Mouse (Mus musculus) ES-Bruce4 (cell line): ENCODE results near the gene Sfn. TPM values are rescaled to one million over a fixed set of nuclear protein-coding genes. Genes with fewer than 3 reads are reported as not detected.

Experiments
- H3K27ac ChIP-seq: 2 replicates; pipeline ENCODE4 v1.5.1; 2012; ENCODE audit warnings: low read length, inconsistent platforms; ENCODE audit not compliant: insufficient read depth
- H3K27me3 ChIP-seq: 2 replicates; pipeline ENCODE4 v1.6.1; 2012; ENCODE audit warnings: mild to moderate bottlenecking, low read length, inconsistent platforms; ENCODE audit not compliant: control insufficient read depth, poor library complexity, insufficient read depth, severe bottlenecking
- H3K36me3 ChIP-seq: 2 replicates; pipeline ENCODE4 v1.6.1; 2012; ENCODE audit warnings: inconsistent platforms, mild to moderate bottlenecking, low read length, moderate library complexity; ENCODE audit not compliant: control insufficient read depth, poor library complexity, insufficient read depth, severe bottlenecking
- H3K4me1 ChIP-seq: one replicate; pipeline ENCODE4 v1.8.1; 2011; ENCODE audit warnings: low read length; ENCODE audit not compliant: control insufficient read depth, insufficient read depth
- H3K4me3 ChIP-seq: 2 replicates; pipeline ENCODE4 v1.5.1; 2011; ENCODE audit warnings: low read depth, mild to moderate bottlenecking, low read length
- H3K9ac ChIP-seq: 2 replicates; pipeline ENCODE4 v1.6.1; 2012; ENCODE audit warnings: low read depth, mild to moderate bottlenecking, inconsistent platforms; ENCODE audit not compliant: poor library complexity, severe bottlenecking
- H3K9me3 ChIP-seq: replicated peaks from 2 replicates; pipeline ENCODE4 v1.6.1; 2012; ENCODE audit warnings: mild to moderate bottlenecking, low read length, inconsistent platforms; ENCODE audit not compliant: control insufficient read depth, poor library complexity, insufficient read depth, severe bottlenecking
- CTCF ChIP-seq: IDR thresholded peaks from one replicate; pipeline ENCODE4 v1.8.1; 2011; ENCODE audit warnings: low read depth, low read length
- EP300 ChIP-seq: IDR thresholded peaks from 2 replicates; pipeline ENCODE4 v1.6.1; 2011; ENCODE audit warnings: low read depth, low read length; ENCODE audit not compliant: insufficient read depth
- POLR2A ChIP-seq: IDR thresholded peaks from one replicate; pipeline ENCODE4 v1.8.1; 2011; ENCODE audit warnings: low read length; ENCODE audit not compliant: insufficient read depth
- polyA plus RNA-seq: library from polyadenylated mRNA; stranded (reverse); fragments of >200 nt; gene quantifications from 2 replicates; pipeline ENCODE4 v1.2.4, GENCODE M21; 2011; ENCODE audit warnings: low read depth; ENCODE audit not compliant: missing spikeins, insufficient read depth, insufficient read length

The Sfn gene
- polyA plus RNA-seq, 1 experiment: 250 TPM

GRCm38 (mm10) chr4:133615416-133615815 lies 13.4 kb upstream of the Sfn start:
- H3K36me3 ChIP-seq: peaks cover 6% of the 10 kb centered on the region; the same call in 1 of the 2 replicates
- no peak overlapping the region for H3K9ac ChIP-seq
- no peaks in the 10 kb centered on the region for H3K27me3 ChIP-seq
- H3K27ac ChIP-seq: no peak overlapping the region
- TF ChIP-seq CTCF: no peak
- no peak overlapping the region for H3K4me3 ChIP-seq
- peaks cover 4% of the 10 kb centered on the region; the same call in 1 of the 2 replicates for H3K9me3 ChIP-seq
- H3K4me1 ChIP-seq: no peaks in the 10 kb centered on the region

- H3K36me3 ChIP-seq: peaks cover 6% of the 10 kb centered on the region; the same call in 1 of the 2 replicates
Measured at GRCm38 (mm10) chr4:133614274-133614761, 12.3 kb upstream of the Sfn start.

GRCm38 (mm10) chr4:133613867-133614266 lies 11.9 kb upstream of the Sfn start:
- Histone ChIP-seq H3K27ac (no peak overlapping the region), H3K9ac (no peak overlapping the region), H3K36me3 (peaks cover 6% of the 10 kb centered on the region; the same call in 1 of the 2 replicates), H3K27me3 (no peaks in the 10 kb centered on the region), H3K9me3 (peaks cover 4% of the 10 kb centered on the region; the same call in 1 of the 2 replicates), H3K4me1 (no peaks in the 10 kb centered on the region), H3K4me3 (no peak overlapping the region)
- TF ChIP-seq POLR2A: no peak
- TF ChIP-seq EP300: no peak
- TF ChIP-seq CTCF: no peak

More at GRCm38 (mm10) chr4:133614274-133614761, 12.3 kb upstream of the Sfn start:
- Histone ChIP-seq H3K9me3 (peaks cover 4% of the 10 kb centered on the region; the same call in 1 of the 2 replicates), H3K27ac (no peak overlapping the region), H3K4me1 (no peaks in the 10 kb centered on the region), H3K9ac (no peak overlapping the region), H3K4me3 (no peak overlapping the region), H3K27me3 (no peaks in the 10 kb centered on the region)
- TF ChIP-seq POLR2A (no peak), CTCF (no peak), EP300 (no peak)

GRCm38 (mm10) chr4:133613026-133613425 lies 11.1 kb upstream of the Sfn start:
- Histone ChIP-seq H3K4me1 (no peaks in the 10 kb centered on the region), H3K9me3 (peaks cover 4% of the 10 kb centered on the region; the same call in 1 of the 2 replicates), H3K36me3 (peaks cover 6% of the 10 kb centered on the region; the same call in 1 of the 2 replicates), H3K9ac (no peak overlapping the region), H3K27ac (no peak overlapping the region), H3K4me3 (no peak overlapping the region), H3K27me3 (no peaks in the 10 kb centered on the region)
- TF ChIP-seq CTCF: no peak
- no peak for TF ChIP-seq POLR2A
- TF ChIP-seq EP300: no peak

- H3K36me3 ChIP-seq: peaks cover 6% of the 10 kb centered on the region; the same call in 1 of the 2 replicates
- TF ChIP-seq POLR2A (no peak), EP300 (no peak)
Measured at GRCm38 (mm10) chr4:133612416-133612815, 10.4 kb upstream of the Sfn start.

GRCm38 (mm10) chr4:133611815-133612214 lies 9.8 kb upstream of the Sfn start:
- Histone ChIP-seq H3K9me3 (peaks cover 4% of the 10 kb centered on the region; the same call in 1 of the 2 replicates), H3K36me3 (peaks cover 6% of the 10 kb centered on the region; the same call in 1 of the 2 replicates), H3K27ac (no peak overlapping the region), H3K9ac (no peak overlapping the region), H3K4me1 (peaks cover 2% of the 10 kb centered on the region), H3K27me3 (no peaks in the 10 kb centered on the region), H3K4me3 (no peak overlapping the region)
- no peak for TF ChIP-seq CTCF
- TF ChIP-seq POLR2A: no peak
- TF ChIP-seq EP300: no peak

More at GRCm38 (mm10) chr4:133612416-133612815, 10.4 kb upstream of the Sfn start:
- Histone ChIP-seq H3K4me3 (no peak overlapping the region), H3K9me3 (peaks cover 4% of the 10 kb centered on the region; the same call in 1 of the 2 replicates), H3K27ac (no peak overlapping the region), H3K4me1 (peaks cover 2% of the 10 kb centered on the region), H3K27me3 (no peaks in the 10 kb centered on the region), H3K9ac (no peak overlapping the region)
